Mouse (Mus musculus): ENCODE results near the gene Rhbdd1. TPM values are rescaled to one million over a fixed set of nuclear protein-coding genes. Genes with fewer than 3 reads are reported as not detected.

The Rhbdd1 gene
- polyA plus RNA-seq, 2 experiments = 7.0 to 8.7 TPM

DNA sequence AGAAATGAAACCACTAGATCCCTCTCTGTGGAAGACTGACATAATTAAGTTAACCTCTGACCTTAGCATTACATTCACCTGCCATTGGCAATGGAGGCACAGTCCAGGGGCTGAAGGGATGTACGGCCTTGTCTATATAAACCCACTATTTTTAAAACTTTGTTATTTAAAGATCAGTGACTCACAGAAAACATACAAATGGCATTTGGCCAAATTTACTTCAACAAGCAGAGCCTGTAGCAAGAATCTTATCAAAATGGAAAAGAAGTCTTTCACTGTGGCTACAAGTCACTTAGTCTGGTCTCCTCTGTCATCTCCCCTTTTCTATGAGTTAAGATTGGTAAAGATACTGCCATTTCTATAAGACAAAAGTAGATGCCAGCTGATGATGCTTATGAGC is 36.5 kb upstream of the Rhbdd1 start:
- Histone ChIP-seq H3K9me3 (ENCODE audit: control insufficient read depth, low read length) (no peaks in the 10 kb centered on the region), H3K27me3 (ENCODE audit: control insufficient read depth, insufficient read depth, low read length) (no peaks in the 10 kb centered on the region), H3K4me1 (ENCODE audit: control insufficient read depth, insufficient read depth, low read length) (peaks cover 14% of the 10 kb centered on the region), H3K9ac (ENCODE audit: low read depth, low read length, severe bottlenecking) (no peak overlapping the region), H3K4me2 (replicated peaks; ENCODE audit: low read depth, low read length, severe bottlenecking) (no peak overlapping the region), H3K36me3 (ENCODE audit: control insufficient read depth, insufficient read depth, low read length) (peaks cover 30% of the 10 kb centered on the region), H3K4me3 (replicated peaks; ENCODE audit: low read length) (no peak overlapping the region), H3K27ac (replicated peaks; ENCODE audit: low read depth, low read length) (no peak overlapping the region)
- ATAC-seq (ENCODE audit: low FRiP score, low read depth) = no peak
- WGBS = 72% methylated on average over 1 of the region's 1 CpGs
- no peak for DNase-seq (ENCODE audit: low spot score)
- no peak for TF ChIP-seq POLR2A (IDR thresholded peaks at IDR 0.05; ENCODE audit: borderline replicate concordance, extremely low read depth, insufficient read depth, insufficient read length)

DNA sequence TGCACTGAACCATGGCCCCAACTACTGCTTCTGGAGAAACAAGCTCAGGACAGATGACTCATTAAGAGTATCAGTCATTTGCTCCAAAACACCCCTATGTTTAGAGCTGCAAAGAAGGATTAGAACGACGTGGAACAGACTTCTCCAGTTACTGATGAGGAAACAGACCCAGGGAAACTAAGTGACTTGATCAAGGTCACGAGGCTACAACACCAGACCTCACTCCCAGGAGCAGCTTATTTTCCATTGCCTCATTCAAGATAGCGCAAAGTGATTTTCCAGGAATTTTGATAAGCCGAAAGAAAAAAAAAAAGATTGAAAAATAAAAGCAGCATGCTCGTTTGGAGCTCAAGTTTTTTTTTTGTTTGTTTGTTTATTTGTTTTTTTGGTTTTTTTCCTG is 34.4 kb upstream of the Rhbdd1 start:
- WGBS = 69% methylated on average over 6 of the region's 6 CpGs
- Histone ChIP-seq H3K9ac (ENCODE audit: low read depth, low read length, severe bottlenecking) (no peak overlapping the region), H3K27ac (replicated peaks; ENCODE audit: low read depth, low read length) (no peak overlapping the region), H3K4me2 (replicated peaks; ENCODE audit: low read depth, low read length, severe bottlenecking) (no peak overlapping the region), H3K4me3 (replicated peaks; ENCODE audit: low read length) (no peak overlapping the region), H3K27me3 (ENCODE audit: control insufficient read depth, insufficient read depth, low read length) (no peaks in the 10 kb centered on the region), H3K9me3 (ENCODE audit: control insufficient read depth, low read length) (no peaks in the 10 kb centered on the region), H3K4me1 (ENCODE audit: control insufficient read depth, insufficient read depth, low read length) (peaks cover 18% of the 10 kb centered on the region), H3K36me3 (ENCODE audit: control insufficient read depth, insufficient read depth, low read length) (peaks cover 21% of the 10 kb centered on the region)
- no peak for TF ChIP-seq POLR2A (IDR thresholded peaks at IDR 0.05; ENCODE audit: borderline replicate concordance, extremely low read depth, insufficient read depth, insufficient read length)
- DNase-seq (ENCODE audit: low spot score) = no peak
- ATAC-seq (ENCODE audit: low FRiP score, low read depth) = no peak

DNA sequence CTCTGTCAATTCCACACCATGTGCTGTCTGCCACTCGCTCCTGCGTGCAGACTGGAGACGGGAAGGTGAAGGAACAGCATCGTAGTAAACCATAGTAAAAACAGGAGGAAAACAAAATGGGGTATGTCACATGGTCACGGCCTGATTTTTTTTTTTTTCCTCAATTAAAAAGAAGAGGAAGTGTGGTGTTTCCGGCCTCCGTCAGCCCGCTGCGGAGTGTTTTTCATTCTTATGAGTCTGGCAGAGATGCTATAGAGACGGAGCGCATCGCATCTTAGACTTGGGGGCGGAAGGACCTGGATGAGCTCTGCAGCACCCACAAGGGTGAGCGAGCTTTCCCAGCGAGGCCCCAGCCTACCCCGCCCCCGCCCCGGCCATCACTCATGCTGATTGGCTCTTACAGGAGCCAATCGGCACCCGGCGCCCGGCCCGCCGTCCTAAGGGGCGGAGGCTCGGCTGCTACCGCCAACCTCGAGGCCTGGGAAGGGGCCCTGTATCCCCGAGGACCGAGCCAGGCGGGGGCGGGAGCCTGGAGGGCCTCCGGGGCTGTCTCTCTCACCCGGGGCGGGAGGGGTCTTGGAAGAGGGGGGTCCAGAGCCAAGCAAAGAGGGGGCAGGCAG is 33.1 kb upstream of the Rhbdd1 start:
- peak; percentile 62; the same call in 1 of the 2 replicates for TF ChIP-seq POLR2A (IDR thresholded peaks at IDR 0.05; ENCODE audit: borderline replicate concordance, extremely low read depth, insufficient read depth, insufficient read length)
- Histone ChIP-seq H3K27ac (replicated peaks; ENCODE audit: low read depth, low read length) (peak overlapping the region; percentile 86), H3K4me2 (replicated peaks; ENCODE audit: low read depth, low read length, severe bottlenecking) (peak overlapping the region; percentile 88), H3K27me3 (ENCODE audit: control insufficient read depth, insufficient read depth, low read length) (no peaks in the 10 kb centered on the region), H3K4me1 (ENCODE audit: control insufficient read depth, insufficient read depth, low read length) (peaks cover 30% of the 10 kb centered on the region), H3K4me3 (replicated peaks; ENCODE audit: low read length) (peak overlapping the region; percentile 56), H3K9me3 (ENCODE audit: control insufficient read depth, low read length) (no peaks in the 10 kb centered on the region), H3K36me3 (ENCODE audit: control insufficient read depth, insufficient read depth, low read length) (peaks cover 20% of the 10 kb centered on the region), H3K9ac (ENCODE audit: low read depth, low read length, severe bottlenecking) (peak overlapping the region; percentile 72)
- peak; percentile 94 for ATAC-seq (ENCODE audit: low FRiP score, low read depth)
- under 1% methylated on average over 31 of the region's 35 CpGs for WGBS
- peak; percentile 94 for DNase-seq (ENCODE audit: low spot score)

DNA sequence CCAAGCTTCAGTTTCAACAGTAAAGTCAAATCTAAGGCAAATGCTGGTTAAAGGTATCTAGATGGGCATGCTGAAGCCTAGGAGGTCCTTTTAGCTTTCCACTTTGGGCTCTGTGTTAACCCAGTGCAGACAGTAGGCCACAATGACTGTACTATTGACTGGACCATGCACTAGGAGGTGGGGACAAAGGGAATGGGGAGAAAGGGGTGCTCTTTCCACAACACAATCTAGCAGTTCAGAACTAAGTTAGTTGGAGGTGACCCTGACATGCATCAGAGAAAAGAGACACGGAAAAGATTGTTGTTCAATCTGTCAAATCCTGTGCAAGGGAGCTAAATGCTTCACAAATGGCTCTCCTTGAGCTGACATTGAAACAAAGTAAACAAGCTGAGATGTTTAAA is 32.4 kb upstream of the Rhbdd1 start:
- H3K9me3 ChIP-seq (ENCODE audit: control insufficient read depth, low read length) = no peaks in the 10 kb centered on the region
- ATAC-seq (ENCODE audit: low FRiP score, low read depth) (no peak), DNase-seq (ENCODE audit: low spot score) (peak; percentile 33)
- H3K27ac ChIP-seq (replicated peaks; ENCODE audit: low read depth, low read length) = peak overlapping the region; percentile 86
- WGBS = 5% methylated on average over 1 of the region's 1 CpGs
- H3K4me2 ChIP-seq (replicated peaks; ENCODE audit: low read depth, low read length, severe bottlenecking) = peak overlapping the region; percentile 88
- H3K36me3 ChIP-seq (ENCODE audit: control insufficient read depth, insufficient read depth, low read length) = peaks cover 28% of the 10 kb centered on the region
- no peaks in the 10 kb centered on the region for H3K27me3 ChIP-seq (ENCODE audit: control insufficient read depth, insufficient read depth, low read length)
- peak overlapping the region; percentile 56 for H3K4me3 ChIP-seq (replicated peaks; ENCODE audit: low read length)
- no peak for TF ChIP-seq POLR2A (IDR thresholded peaks at IDR 0.05; ENCODE audit: borderline replicate concordance, extremely low read depth, insufficient read depth, insufficient read length)
- H3K9ac ChIP-seq (ENCODE audit: low read depth, low read length, severe bottlenecking) = peak overlapping the region; percentile 72
- peaks cover 38% of the 10 kb centered on the region for H3K4me1 ChIP-seq (ENCODE audit: control insufficient read depth, insufficient read depth, low read length)

DNA sequence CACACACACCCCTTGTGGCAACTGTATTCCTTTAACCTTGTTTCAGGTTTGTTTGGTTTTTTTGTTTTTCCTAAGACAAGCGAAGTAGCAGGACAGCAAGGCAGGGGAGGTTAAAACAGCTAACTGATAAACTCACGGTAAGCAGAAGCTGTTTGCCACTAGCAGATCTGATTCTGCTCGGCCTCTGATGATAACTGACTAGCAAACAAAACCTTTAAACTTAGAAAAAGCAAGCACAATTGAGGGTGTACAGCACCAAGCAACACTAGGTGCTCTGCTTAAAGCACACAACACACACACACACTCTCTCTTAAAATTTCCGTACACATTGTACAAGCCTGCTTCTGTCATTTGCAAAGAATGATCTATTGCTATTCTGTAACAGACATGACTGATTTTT is 31.8 kb upstream of the Rhbdd1 start:
- ATAC-seq (ENCODE audit: low FRiP score, low read depth) = no peak

More for the DNA sequence above, 31.8 kb upstream of the Rhbdd1 start:
- Histone ChIP-seq H3K4me3 (replicated peaks; ENCODE audit: low read length) (peak overlapping the region; percentile 56), H3K9me3 (ENCODE audit: control insufficient read depth, low read length) (no peaks in the 10 kb centered on the region), H3K4me1 (ENCODE audit: control insufficient read depth, insufficient read depth, low read length) (peaks cover 43% of the 10 kb centered on the region), H3K36me3 (ENCODE audit: control insufficient read depth, insufficient read depth, low read length) (peaks cover 28% of the 10 kb centered on the region), H3K9ac (ENCODE audit: low read depth, low read length, severe bottlenecking) (peak overlapping the region; percentile 72; the same call in 1 of the 2 replicates), H3K4me2 (replicated peaks; ENCODE audit: low read depth, low read length, severe bottlenecking) (peak overlapping the region; percentile 88), H3K27ac (replicated peaks; ENCODE audit: low read depth, low read length) (peak overlapping the region; percentile 86), H3K27me3 (ENCODE audit: control insufficient read depth, insufficient read depth, low read length) (no peaks in the 10 kb centered on the region)
- TF ChIP-seq POLR2A (IDR thresholded peaks at IDR 0.05; ENCODE audit: borderline replicate concordance, extremely low read depth, insufficient read depth, insufficient read length) = no peak
- DNase-seq (ENCODE audit: low spot score) = no peak
- 20% methylated on average over 4 of the region's 4 CpGs for WGBS

All from limb, embryonic 14.5 days (tissue).